In genomic region chr15:77836692-77837443, GRCm38 (mm10) we compare ENCODE assay signal across 8 mouse cellular contexts. TPM values are rescaled to one million over a fixed set of nuclear protein-coding genes. Genes with fewer than 3 reads are reported as not detected.
DNase-seq lines count a peak whose midpoint lies in the region; ATAC-seq lines count a peak whose summit lies in the region.

No protein-coding gene starts in this region.

- peak overlapping the region; percentile 25; the same call in 1 of the 2 replicates for H3K9ac ChIP-seq in kidney, embryonic 16.5 days (replicated peaks; ENCODE audit: low read length)
- 0 out of 2 replicates have a peak overlapping the region, but pooled peaks have one; percentile 36 for H3K9ac ChIP-seq in embryonic facial prominence, embryonic 13.5 days
- H3K9ac ChIP-seq in liver, embryonic 11.5 days (ENCODE audit: low read depth, low read length) = 0 out of 2 replicates have a peak overlapping the region, but pooled peaks have one; percentile 17

- peaks cover 3% of the 10 kb centered on the region; the same call in 1 of the 2 replicates for H3K36me3 ChIP-seq in kidney, embryonic 16.5 days (ENCODE audit: insufficient read depth, low read length)
- no peaks in the 10 kb centered on the region for H3K36me3 ChIP-seq in embryonic facial prominence, embryonic 13.5 days
- no peaks in the 10 kb centered on the region; the same call in 1 of the 2 replicates for H3K36me3 ChIP-seq in liver, embryonic 11.5 days (ENCODE audit: control insufficient read depth, insufficient read depth, low read length)

- ATAC-seq in CD4-positive, CD25-positive, alpha-beta regulatory T cell, adult 4 months = no peak
- no peak for ATAC-seq in kidney, embryonic 16.5 days (ENCODE audit: low FRiP score, low TSS enrichment)
- ATAC-seq in embryonic facial prominence, embryonic 13.5 days (ENCODE audit: insufficient number of reproducible peaks, insufficient read depth, low FRiP score, low TSS enrichment, low read depth) = no peak
- no peak for ATAC-seq in liver, embryonic 11.5 days (replicated peaks; ENCODE audit: low FRiP score)

- H3K27ac ChIP-seq in kidney, embryonic 16.5 days (ENCODE audit: low read length) = peak overlapping the region; percentile 98
- no peak overlapping the region for H3K27ac ChIP-seq in embryonic facial prominence, embryonic 13.5 days
- peak overlapping the region; percentile 81; the same call in 1 of the 2 replicates for H3K27ac ChIP-seq in liver, embryonic 11.5 days (ENCODE audit: low read depth, low read length)

- peak; percentile 42 for DNase-seq in CD4-positive, CD25-positive, alpha-beta regulatory T cell, adult 2 months (ENCODE audit: low read depth, low spot score)
- no peak for DNase-seq in kidney, adult 18-20 months
- no peak for DNase-seq in liver, embryonic 11.5 days (ENCODE audit: low spot score)
- no peak for DNase-seq in urinary bladder, postnatal 14 days (ENCODE audit: low spot score)
- DNase-seq in cerebellum, adult 8-10 months = no peak

- no peak overlapping the region for H3K4me3 ChIP-seq in kidney, embryonic 16.5 days (ENCODE audit: low read length)
- no peak overlapping the region for H3K4me3 ChIP-seq in embryonic facial prominence, embryonic 13.5 days
- H3K4me3 ChIP-seq in liver, embryonic 11.5 days (ENCODE audit: low read depth, low read length) = peak overlapping the region; percentile 7; the same call in 1 of the 2 replicates

- WGBS in kidney, embryonic 16.5 days = 45% methylated on average over 6 of the region's 6 CpGs
- WGBS in embryonic facial prominence, embryonic 13.5 days = 40% methylated on average over 6 of the region's 6 CpGs
- 40% methylated on average over 6 of the region's 6 CpGs for WGBS in liver, embryonic 11.5 days

- peaks cover 81% of the 10 kb centered on the region for H3K4me1 ChIP-seq in kidney, embryonic 16.5 days (ENCODE audit: insufficient read depth, low read length)
- H3K4me1 ChIP-seq in embryonic facial prominence, embryonic 13.5 days = peaks cover 67% of the 10 kb centered on the region
- H3K4me1 ChIP-seq in liver, embryonic 11.5 days (replicated peaks; ENCODE audit: control insufficient read depth, insufficient read depth, low read length) = peaks cover 90% of the 10 kb centered on the region

- no peaks in the 10 kb centered on the region for H3K9me3 ChIP-seq in kidney, embryonic 16.5 days (ENCODE audit: low read length)
- H3K9me3 ChIP-seq in embryonic facial prominence, embryonic 13.5 days = no peaks in the 10 kb centered on the region
- no peaks in the 10 kb centered on the region for H3K9me3 ChIP-seq in liver, embryonic 11.5 days (ENCODE audit: control insufficient read depth, low read length)

- H3K4me2 ChIP-seq in kidney, embryonic 16.5 days (replicated peaks; ENCODE audit: low read depth, low read length) = peak overlapping the region; percentile 82
- peak overlapping the region; percentile 24; the same call in 1 of the 2 replicates for H3K4me2 ChIP-seq in embryonic facial prominence, embryonic 13.5 days
- H3K4me2 ChIP-seq in liver, embryonic 11.5 days = peak overlapping the region; percentile 99

- no peaks in the 10 kb centered on the region for H3K27me3 ChIP-seq in kidney, embryonic 16.5 days (ENCODE audit: insufficient read depth, low read length)
- no peaks in the 10 kb centered on the region for H3K27me3 ChIP-seq in embryonic facial prominence, embryonic 13.5 days
- no peaks in the 10 kb centered on the region for H3K27me3 ChIP-seq in liver, embryonic 11.5 days (replicated peaks; ENCODE audit: control insufficient read depth, insufficient read depth, low read length)

RNA-seq across cellular contexts. Expression of gene Myh9, which starts 5.1 kb away (rescaled TPM):
- polyA plus RNA-seq in CD4-positive, CD25-positive, alpha-beta regulatory T cell, adult 4 months (2017; shearing (Covaris generic)) = 100 to 1,000 TPM; 206 to 220 TPM
- polyA plus RNA-seq in kidney, embryonic 16.5 days (2015; fragmentation: Nextera tagmentation; extraction: Ambion mirVana) = 55.4 and 64.5 TPM in 2 replicates
- 36.2 and 41.0 TPM in 2 replicates for polyA plus RNA-seq in embryonic facial prominence, embryonic 13.5 days (2015; fragmentation: Nextera tagmentation; extraction: Ambion mirVana)
- polyA plus RNA-seq in liver, embryonic 11.5 days (2014; fragmentation: Nextera tagmentation; extraction: Ambion mirVana) = 49.8 and 53.0 TPM in 2 replicates

Comparison
In these comparisons a context has a peak if more than half of its experiments do, and no peak if none do; other contexts are left out.
1. H3K4me2 ChIP-seq: peak in every context shown above with its lines; median percentile 99 in liver, embryonic 11.5 days; 82 in kidney, embryonic 16.5 days; 24 in embryonic facial prominence, embryonic 13.5 days.